Mouse (Mus musculus): ENCODE results near the gene Cyp2c68. TPM values are rescaled to one million over a fixed set of nuclear protein-coding genes. Genes with fewer than 3 reads are reported as not detected.

The Cyp2c68 gene
- 1.3 and 2.3 TPM in 2 replicates for polyA plus RNA-seq (2012; rRNA removed)

GRCm38 (mm10) chr19:39740920-39741319 lies at the start of gene Cyp2c68:
Cyp2c68 (minus strand) TSS chr19:39741054.

GRCm38 (mm10) chr19:39648938-39649337 lies 91.9 kb downstream of the Cyp2c68 start, which contains the start of gene Cyp2c67:
Cyp2c67 (minus strand) TSS chr19:39649051.

Other genes with a start within 250 kb of the Cyp2c68 start
- gene Cyp2c39, start 230.2 kb downstream of the Cyp2c68 start, polyA plus RNA-seq (2012; rRNA removed), result not detected in 2 replicates
- gene Cyp2c67, start 92.0 kb downstream of the Cyp2c68 start, polyA plus RNA-seq (2012; rRNA removed), result 0.04 and 0.06 TPM in 2 replicates
- not detected in 2 replicates for gene Cyp2c40, start 71.8 kb upstream of the Cyp2c68 start, polyA plus RNA-seq (2012; rRNA removed)
- not detected in 2 replicates for gene Cyp2c69, start 145.7 kb upstream of the Cyp2c68 start, polyA plus RNA-seq (2012; rRNA removed)